Mouse (Mus musculus): ENCODE measurements around the gene Iars. TPM values are rescaled to one million over a fixed set of nuclear protein-coding genes. Genes with fewer than 3 reads are reported as not detected.
"Not testable (repeated sequence)": the region's sequence is repeated elsewhere in the genome, so short reads cannot be mapped to it uniquely, and the experiment has no call there.

The Iars gene
- polyA plus RNA-seq, 1 experiment from 2014 or later, result 15.1 TPM

DNA sequence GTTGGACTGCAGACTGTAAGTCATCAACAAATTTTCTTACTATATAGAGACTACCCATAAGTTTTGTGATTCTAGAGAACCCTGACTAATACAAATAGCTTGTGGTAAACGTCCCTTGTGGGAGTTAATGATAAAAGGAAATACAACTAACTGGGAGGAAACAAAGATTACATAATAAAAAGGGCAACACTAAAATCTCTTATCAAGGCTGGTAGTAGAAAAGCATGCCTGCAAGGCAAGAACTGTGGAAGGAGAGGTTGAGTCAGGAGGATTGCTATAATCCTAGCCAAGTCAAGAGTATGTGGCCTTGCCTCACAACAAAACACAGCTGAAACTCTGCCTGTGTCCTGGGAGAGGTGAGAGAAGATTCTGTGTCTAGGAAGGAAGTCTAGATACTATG, 78.8 kb downstream of the Iars start:
- Histone ChIP-seq H3K9me3 (ENCODE audit: low read length) (no peaks in the 10 kb centered on the region), H3K4me1 (ENCODE audit: insufficient read depth, low read depth, low read length) (no peaks in the 10 kb centered on the region), H3K4me3 (ENCODE audit: low read depth, low read length) (no peak overlapping the region), H3K36me3 (ENCODE audit: insufficient read depth, low read length) (no peaks in the 10 kb centered on the region), H3K27me3 (replicated peaks; ENCODE audit: insufficient read depth, low read length) (no peaks in the 10 kb centered on the region), H3K9ac (replicated peaks; ENCODE audit: low read depth) (no peak overlapping the region), H3K4me2 (replicated peaks; ENCODE audit: low read depth, low read length) (no peak overlapping the region), H3K27ac (ENCODE audit: low read length) (no peak overlapping the region)
- DNase-seq (ENCODE audit: low spot score) (no peak), ATAC-seq (no peak)
- no peak for TF ChIP-seq EP300 (IDR thresholded peaks at IDR 0.05)
- TF ChIP-seq CTCF (IDR thresholded peaks at IDR 0.05), result no peak
- WGBS, result 31% methylated on average over 1 of the region's 1 CpGs

DNA sequence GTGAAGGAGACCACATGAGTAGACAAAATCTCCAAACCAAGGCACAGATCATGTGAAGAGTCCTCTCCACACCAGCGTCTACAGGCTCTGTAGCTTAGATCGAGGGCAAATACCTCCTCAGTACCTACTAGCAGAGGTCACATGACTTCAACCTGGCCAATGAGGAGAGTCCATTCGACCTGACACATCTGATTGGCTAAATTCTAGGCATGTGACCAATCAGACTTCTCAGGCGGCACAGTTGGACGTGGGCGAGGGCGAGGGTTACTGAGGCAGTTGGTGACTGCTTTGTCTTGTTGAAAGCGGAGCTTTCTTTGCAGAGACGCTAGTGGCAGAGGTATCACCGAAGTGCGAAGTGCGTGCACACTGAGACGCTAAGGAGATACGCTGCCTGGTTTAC, 80.3 kb downstream of the Iars start:
- no peak overlapping the region for H3K4me2 ChIP-seq (replicated peaks; ENCODE audit: low read depth, low read length)
- no peaks in the 10 kb centered on the region for H3K4me1 ChIP-seq (ENCODE audit: insufficient read depth, low read depth, low read length)
- no peak overlapping the region for H3K27ac ChIP-seq (ENCODE audit: low read length)
- DNase-seq (ENCODE audit: low spot score), result no peak
- H3K4me3 ChIP-seq (ENCODE audit: low read depth, low read length), result no peak overlapping the region
- no peak for TF ChIP-seq EP300 (IDR thresholded peaks at IDR 0.05)
- no peak for TF ChIP-seq CTCF (IDR thresholded peaks at IDR 0.05)
- no peaks in the 10 kb centered on the region for H3K36me3 ChIP-seq (ENCODE audit: insufficient read depth, low read length)
- no peaks in the 10 kb centered on the region for H3K27me3 ChIP-seq (replicated peaks; ENCODE audit: insufficient read depth, low read length)
- no peak overlapping the region for H3K9ac ChIP-seq (replicated peaks; ENCODE audit: low read depth)
- whole genome bisulfite sequencing, result 87% methylated on average over 14 of the region's 14 CpGs
- H3K9me3 ChIP-seq (ENCODE audit: low read length), result no peaks in the 10 kb centered on the region
- ATAC-seq, result no peak

DNA sequence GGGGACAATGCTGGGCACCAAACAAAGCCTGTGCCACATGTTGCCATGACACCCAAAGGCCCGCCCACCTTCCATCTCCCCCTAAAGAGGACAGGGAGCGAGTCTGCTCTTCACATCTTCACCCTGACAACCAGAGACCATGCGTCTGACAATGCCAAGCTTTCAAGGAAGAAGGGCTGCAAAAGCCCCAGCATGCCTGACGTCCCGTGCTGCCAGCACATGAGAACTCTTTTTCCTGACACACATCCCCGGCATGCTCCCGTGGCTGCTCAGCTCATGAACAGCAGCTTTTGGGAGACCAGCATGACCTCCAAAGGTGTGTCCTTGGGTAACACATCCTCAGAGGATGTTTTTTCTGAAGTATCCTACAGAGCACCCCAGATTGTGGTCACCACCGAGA, 83.4 kb downstream of the Iars start:
- TF ChIP-seq CTCF (IDR thresholded peaks at IDR 0.05) (no peak), EP300 (IDR thresholded peaks at IDR 0.05) (no peak)
- no peak for ATAC-seq
- WGBS, result 86% methylated on average over 8 of the region's 8 CpGs

DNA sequence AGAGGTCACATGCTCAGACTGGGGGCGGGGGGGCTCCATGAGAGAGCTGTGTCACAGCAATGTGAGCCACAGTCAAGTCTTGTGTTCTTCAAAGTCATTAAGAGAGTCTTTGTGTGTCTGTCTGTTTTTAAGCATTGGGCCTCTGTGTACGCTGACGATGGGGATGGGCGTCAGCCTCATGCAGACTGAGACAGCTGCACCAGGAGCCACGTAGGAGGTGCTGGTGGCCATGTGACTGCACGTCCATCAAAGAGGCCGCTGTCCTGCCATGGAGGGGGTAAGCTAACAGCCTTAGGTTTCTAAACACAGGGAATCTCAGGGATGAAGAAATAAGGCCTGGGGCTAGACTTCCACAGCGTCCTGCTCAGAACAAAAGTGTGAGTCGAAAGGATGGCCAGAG, 84.4 kb downstream of the Iars start:
- H3K4me3 ChIP-seq (ENCODE audit: low read depth, low read length), result no peak overlapping the region
- H3K9ac ChIP-seq (replicated peaks; ENCODE audit: low read depth), result no peak overlapping the region
- no peaks in the 10 kb centered on the region for H3K36me3 ChIP-seq (ENCODE audit: insufficient read depth, low read length)
- ATAC-seq (no peak), DNase-seq (ENCODE audit: low spot score) (no peak)
- 53% methylated on average over 9 of the region's 9 CpGs for WGBS
- H3K4me1 ChIP-seq (ENCODE audit: insufficient read depth, low read depth, low read length), result no peaks in the 10 kb centered on the region
- H3K9me3 ChIP-seq (ENCODE audit: low read length), result no peaks in the 10 kb centered on the region
- TF ChIP-seq EP300 (IDR thresholded peaks at IDR 0.05) (no peak), CTCF (IDR thresholded peaks at IDR 0.05) (no peak)
- no peak overlapping the region for H3K27ac ChIP-seq (ENCODE audit: low read length)
- no peaks in the 10 kb centered on the region for H3K27me3 ChIP-seq (replicated peaks; ENCODE audit: insufficient read depth, low read length)
- no peak overlapping the region for H3K4me2 ChIP-seq (replicated peaks; ENCODE audit: low read depth, low read length)

More for the DNA sequence above, 83.4 kb downstream of the Iars start:
- Histone ChIP-seq H3K27me3 (replicated peaks; ENCODE audit: insufficient read depth, low read length) (no peaks in the 10 kb centered on the region), H3K4me2 (replicated peaks; ENCODE audit: low read depth, low read length) (no peak overlapping the region), H3K9ac (replicated peaks; ENCODE audit: low read depth) (no peak overlapping the region), H3K4me3 (ENCODE audit: low read depth, low read length) (no peak overlapping the region), H3K36me3 (ENCODE audit: insufficient read depth, low read length) (no peaks in the 10 kb centered on the region), H3K4me1 (ENCODE audit: insufficient read depth, low read depth, low read length) (no peaks in the 10 kb centered on the region), H3K27ac (ENCODE audit: low read length) (no peak overlapping the region), H3K9me3 (ENCODE audit: low read length) (no peaks in the 10 kb centered on the region)
- no peak for DNase-seq (ENCODE audit: low spot score)

DNA sequence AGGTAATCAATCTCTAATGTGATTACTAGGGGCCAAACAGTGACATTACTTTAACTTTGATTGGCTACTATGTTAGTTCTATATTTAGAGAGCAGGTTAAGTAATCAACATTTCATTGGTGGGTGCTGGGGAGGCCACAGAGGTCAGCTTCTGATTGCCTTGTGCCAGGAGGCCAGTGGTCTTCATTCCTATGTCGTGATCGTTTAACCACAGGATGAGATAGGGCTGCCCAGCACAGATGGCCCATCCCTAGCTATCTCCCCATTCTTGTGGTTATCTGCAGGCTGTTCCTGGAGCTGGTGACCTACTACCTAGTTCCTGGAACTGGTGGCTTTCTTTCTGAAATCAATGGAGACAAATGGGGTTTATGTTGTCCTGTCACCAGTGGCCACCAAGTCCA, 86.1 kb downstream of the Iars start:
- H3K9me3 ChIP-seq (ENCODE audit: low read length), result no peaks in the 10 kb centered on the region
- no peak overlapping the region for H3K4me2 ChIP-seq (replicated peaks; ENCODE audit: low read depth, low read length)
- no peaks in the 10 kb centered on the region for H3K36me3 ChIP-seq (ENCODE audit: insufficient read depth, low read length)
- WGBS, result 24% methylated on average over 2 of the region's 2 CpGs
- no peaks in the 10 kb centered on the region for H3K4me1 ChIP-seq (ENCODE audit: insufficient read depth, low read depth, low read length)
- no peak overlapping the region for H3K27ac ChIP-seq (ENCODE audit: low read length)
- no peaks in the 10 kb centered on the region for H3K27me3 ChIP-seq (replicated peaks; ENCODE audit: insufficient read depth, low read length)
- ATAC-seq (no peak), DNase-seq (ENCODE audit: low spot score) (no peak)
- H3K9ac ChIP-seq (replicated peaks; ENCODE audit: low read depth), result no peak overlapping the region
- H3K4me3 ChIP-seq (ENCODE audit: low read depth, low read length), result no peak overlapping the region
- TF ChIP-seq EP300 (IDR thresholded peaks at IDR 0.05), result no peak

DNA sequence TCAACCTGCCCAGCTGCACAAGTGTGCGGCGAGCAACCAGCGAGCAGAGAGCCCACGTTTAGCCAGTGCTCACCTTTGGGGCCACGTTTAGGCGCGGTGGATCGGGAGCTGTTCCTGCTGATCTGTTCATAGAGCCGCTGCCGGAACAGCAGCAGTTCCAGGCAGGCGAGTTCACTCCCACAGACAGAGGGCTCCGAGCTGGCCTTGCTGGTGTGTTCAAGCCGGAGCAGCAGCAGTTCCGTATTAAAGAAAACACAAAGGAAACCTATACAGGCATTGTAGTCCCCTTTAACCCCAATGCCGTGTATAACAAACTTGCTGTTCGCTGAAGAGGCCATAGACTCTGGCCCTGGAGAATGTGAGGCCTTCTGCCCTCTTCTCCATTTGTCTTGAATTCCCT, 87.2 kb downstream of the Iars start:
- no peaks in the 10 kb centered on the region for H3K4me1 ChIP-seq (ENCODE audit: insufficient read depth, low read depth, low read length)
- no peak overlapping the region for H3K4me2 ChIP-seq (replicated peaks; ENCODE audit: low read depth, low read length)
- ATAC-seq, result no peak
- no peaks in the 10 kb centered on the region for H3K36me3 ChIP-seq (ENCODE audit: insufficient read depth, low read length)
- H3K9ac ChIP-seq (replicated peaks; ENCODE audit: low read depth), result no peak overlapping the region
- no peak for DNase-seq (ENCODE audit: low spot score)
- H3K27me3 ChIP-seq (replicated peaks; ENCODE audit: insufficient read depth, low read length), result no peaks in the 10 kb centered on the region
- TF ChIP-seq CTCF (IDR thresholded peaks at IDR 0.05) (no peak), EP300 (IDR thresholded peaks at IDR 0.05) (no peak)
- no peak overlapping the region for H3K27ac ChIP-seq (ENCODE audit: low read length)
- H3K9me3 ChIP-seq (ENCODE audit: low read length), result no peaks in the 10 kb centered on the region
- WGBS, result 82% methylated on average over 16 of the region's 16 CpGs
- no peak overlapping the region for H3K4me3 ChIP-seq (ENCODE audit: low read depth, low read length)

DNA sequence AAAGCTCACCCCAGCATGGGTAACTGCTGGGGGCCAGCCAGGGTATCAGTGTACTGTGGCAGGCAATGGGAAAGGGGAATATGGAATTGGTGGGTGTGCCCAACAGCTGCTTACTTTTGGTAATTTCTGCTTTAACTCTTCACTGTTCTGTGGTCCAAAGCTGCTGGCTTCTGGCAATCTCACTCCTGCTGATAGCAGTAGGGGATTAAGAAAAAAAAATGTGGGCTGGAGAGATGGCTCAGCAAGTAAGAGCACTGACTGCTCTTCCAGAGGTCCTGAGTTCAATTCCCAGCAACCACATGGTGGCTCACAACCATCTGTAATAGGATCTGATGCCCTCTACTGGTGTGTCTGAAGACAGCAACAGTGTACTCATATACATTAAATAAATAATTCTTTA, 89.6 kb downstream of the Iars start:
- H3K9me3 ChIP-seq (ENCODE audit: low read length); H3K27me3 ChIP-seq (replicated peaks; ENCODE audit: insufficient read depth, low read length); H3K4me1 ChIP-seq (ENCODE audit: insufficient read depth, low read depth, low read length); H3K9ac ChIP-seq (replicated peaks; ENCODE audit: low read depth); ATAC-seq; H3K4me3 ChIP-seq (ENCODE audit: low read depth, low read length); H3K27ac ChIP-seq (ENCODE audit: low read length); H3K36me3 ChIP-seq (ENCODE audit: insufficient read depth, low read length); DNase-seq (ENCODE audit: low spot score); H3K4me2 ChIP-seq (replicated peaks; ENCODE audit: low read depth, low read length): not testable (repeated sequence)

Other genes starting within 250 kb of the Iars start
- gene Tes3-ps, start 188.8 kb upstream of the Iars start, polyA plus RNA-seq (2015; fragmentation: Nextera tagmentation; extraction: Ambion mirVana), result 0.35 and 0.49 TPM in 2 replicates
- gene Ecm2, start 177.3 kb upstream of the Iars start, polyA plus RNA-seq (2015; fragmentation: Nextera tagmentation; extraction: Ambion mirVana), result 3.1 and 3.6 TPM in 2 replicates
- gene Aspn, start 137.7 kb upstream of the Iars start, polyA plus RNA-seq (2015; fragmentation: Nextera tagmentation; extraction: Ambion mirVana), result 102 and 115 TPM in 2 replicates
- gene Omd, start 99.6 kb upstream of the Iars start, polyA plus RNA-seq (2015; fragmentation: Nextera tagmentation; extraction: Ambion mirVana), result 0.54 and 0.74 TPM in 2 replicates
- 79.1 and 79.9 TPM in 2 replicates for gene Ogn, start 74.1 kb upstream of the Iars start, polyA plus RNA-seq (2015; fragmentation: Nextera tagmentation; extraction: Ambion mirVana)
- gene Cenpp, start 29.3 kb upstream of the Iars start, polyA plus RNA-seq (2015; fragmentation: Nextera tagmentation; extraction: Ambion mirVana), result 3.8 and 3.9 TPM in 2 replicates
- gene Nol8, start 29.0 kb upstream of the Iars start, polyA plus RNA-seq (2015; fragmentation: Nextera tagmentation; extraction: Ambion mirVana), result 9.1 and 11.1 TPM in 2 replicates
- not detected in 2 replicates for gene Gm30302, start 116.9 kb downstream of the Iars start, polyA plus RNA-seq (2015; fragmentation: Nextera tagmentation; extraction: Ambion mirVana)